Comparison of ENCODE assay signal across 9 mouse cellular contexts in genomic region chr17:31841453-31841841, GRCm38 (mm10). TPM values are rescaled to one million over a fixed set of nuclear protein-coding genes. Genes with fewer than 3 reads are reported as not detected.
DNase-seq lines count a peak whose midpoint lies in the region; ATAC-seq and TF ChIP-seq lines count a peak whose summit lies in the region.
"Had no signal": no experiment of that assay in that cellular context is flagged by ENCODE, and none has a peak within 500 bp of the region (broad histone marks: within the 10 kb centered on the region; RNA-seq: fewer than 3 reads in every experiment).

No protein-coding gene starts in this region.

- intact Hi-C loops in heart, adult 2 months (cut with DNase I): no loop called here
- intact Hi-C loops in heart, postnatal 10 days (cut with DNase I): no loop called here

- DNase-seq in heart, adult 2 months: peak; percentile 47 to 58
- no peak for DNase-seq in heart, postnatal 10 days
- DNase-seq in spleen, postnatal 14 days (ENCODE audit: low spot score in 2 of 2): peak; percentile 35 to 58
- no peak for DNase-seq in left cerebral cortex, adult 18-20 months (ENCODE audit: low spot score in 2 of 2)
- no peak for DNase-seq in right cerebral cortex, adult 18-20 months
- DNase-seq in ovary, postnatal 36 days (ENCODE audit: low spot score): no peak

- no peaks in the 10 kb centered on the region for H3K79me2 ChIP-seq in heart, adult 2 months (replicated peaks; ENCODE audit: control insufficient read depth, insufficient read depth, low read length)

- no peak for TF ChIP-seq CTCF in heart, adult 2 months (IDR thresholded peaks at IDR 0.05)
- no peak for TF ChIP-seq CTCF in E14TG2a.4 (conservative IDR thresholded peaks at IDR 0.05; ENCODE audit: low read length)

- 84% methylated on average over 3 of the region's 3 CpGs for WGBS in heart, adult 2 months

- H3K9me3 ChIP-seq in E14TG2a.4 (ENCODE audit: low read length): no peaks in the 10 kb centered on the region
- H3K9me3 ChIP-seq: midbrain, embryonic 12.5 days had no signal

- H3K27me3 ChIP-seq in heart, adult 2 months (ENCODE audit: control insufficient read depth, insufficient read depth, low read length): no peaks in the 10 kb centered on the region
- H3K27me3 ChIP-seq in E14TG2a.4 (ENCODE audit: insufficient read depth, low read length): no peaks in the 10 kb centered on the region
- H3K27me3 ChIP-seq: midbrain, embryonic 12.5 days had no signal

- no peak overlapping the region for H3K27ac ChIP-seq in heart, adult 2 months
- H3K27ac ChIP-seq: midbrain, embryonic 12.5 days had no signal

- no peak overlapping the region for H3K9ac ChIP-seq in heart, adult 2 months (ENCODE audit: low read depth, low read length)
- H3K9ac ChIP-seq: midbrain, embryonic 12.5 days had no signal

- peak; percentile 60 for ATAC-seq in granulocyte monocyte progenitor cell, adult 5-6 weeks (replicated peaks; ENCODE audit: poor library complexity, severe bottlenecking)

- TF ChIP-seq EP300 in heart, adult 2 months (IDR thresholded peaks at IDR 0.05; ENCODE audit: insufficient read depth, low read depth, low read length): no peak

- H3K4me3 ChIP-seq in heart, adult 2 months: no peak overlapping the region
- H3K4me3 ChIP-seq in E14TG2a.4 (replicated peaks; ENCODE audit: low read length): peak overlapping the region; percentile 52
- H3K4me3 ChIP-seq: midbrain, embryonic 12.5 days had no signal

- TF ChIP-seq POLR2A in heart, adult 2 months (IDR thresholded peaks at IDR 0.05; ENCODE audit: insufficient read depth, low read depth, low read length): no peak

- H3K36me3 ChIP-seq in heart, adult 2 months (ENCODE audit: control insufficient read depth, insufficient read depth, low read length): no peaks in the 10 kb centered on the region
- H3K36me3 ChIP-seq in E14TG2a.4 (ENCODE audit: insufficient read depth, low read length): peaks cover 36% of the 10 kb centered on the region

- H3K4me1 ChIP-seq in heart, adult 2 months (ENCODE audit: control insufficient read depth, insufficient read depth, low read length): peaks cover 16% of the 10 kb centered on the region
- H3K4me1 ChIP-seq in E14TG2a.4 (replicated peaks; ENCODE audit: low read depth, low read length): peaks cover 82% of the 10 kb centered on the region
- H3K4me1 ChIP-seq: midbrain, embryonic 12.5 days had no signal

RNA-seq across cellular contexts. Expression of gene Sik1, which starts 14.2 kb away (rescaled TPM):
- 10 to 100 TPM; 39.6 to 62.7 TPM for total RNA-seq in heart, adult 2 months (2021)
- 15.4 and 21.0 TPM in 2 replicates for polyA plus RNA-seq in heart, adult 2 months (2012; rRNA removed)
- 10 to 100 TPM; 33.6 to 45.9 TPM for total RNA-seq in heart, postnatal 10 days (2021)
- total RNA-seq in granulocyte monocyte progenitor cell, adult 5-6 weeks (2014; fragmentation: Nextera tagmentation): 9.1 and 12.1 TPM in 2 replicates
- total RNA-seq in granulocyte monocyte progenitor cell, adult 5-6 weeks (2017): 9.2 and 10.8 TPM in 2 replicates
- 10 to 100 TPM; 28.3 to 37.8 TPM for total RNA-seq in left cerebral cortex, adult 18-20 months (2021)

Comparison
In these comparisons a context has a peak if more than half of its experiments do, and no peak if none do; other contexts are left out.
1. DNase-seq: peak in heart, adult 2 months (2 of 2) and spleen, postnatal 14 days (2 of 2); none in heart, postnatal 10 days (0 of 2), left cerebral cortex, adult 18-20 months (0 of 2), right cerebral cortex, adult 18-20 months (single experiment) and ovary, postnatal 36 days (single experiment).